Comparison of ENCODE assay signal across 18 mouse cellular contexts in the genomic region with DNA sequence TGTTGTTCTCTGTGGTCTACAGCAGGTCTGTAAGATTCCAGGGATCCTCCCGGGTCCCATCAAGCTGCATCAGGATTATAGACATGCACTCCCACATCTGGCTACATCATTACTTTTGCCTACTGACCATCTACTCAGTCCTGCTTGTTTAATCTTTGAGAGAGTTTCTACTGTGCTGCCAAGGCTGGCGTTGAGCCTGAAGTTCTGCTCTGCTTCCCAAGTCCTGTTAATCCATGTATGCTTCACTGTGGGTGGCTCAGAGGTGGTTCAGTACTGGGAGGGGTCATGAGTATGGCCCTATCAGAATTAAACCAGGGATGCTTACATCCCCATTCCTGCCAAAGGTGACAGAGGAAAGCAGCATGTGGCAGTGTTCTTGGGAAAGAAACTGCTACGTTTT. TPM values are rescaled to one million over a fixed set of nuclear protein-coding genes. Genes with fewer than 3 reads are reported as not detected.
DNase-seq lines count a peak whose midpoint lies in the region; ATAC-seq and TF ChIP-seq lines count a peak whose summit lies in the region.
"Had no signal": no experiment of that assay in that cellular context is flagged by ENCODE, and none has a peak within 500 bp of the region (broad histone marks: within the 10 kb centered on the region; RNA-seq: fewer than 3 reads in every experiment).

No protein-coding gene starts in this region.

- DNase-seq in kidney, adult 18-20 months, result peak; percentile 73
- DNase-seq in liver, adult 2 months (ENCODE audit: extremely low read depth, low read depth, low spot score), result peak; percentile 29
- DNase-seq in liver, embryonic 11.5 days (ENCODE audit: low spot score), result no peak
- peak; percentile 74 to 88 for DNase-seq in kidney, postnatal 25 days
- no peak for DNase-seq in frontal cortex, postnatal 14 days (ENCODE audit: low spot score in 2 of 2)
- DNase-seq: adrenal gland, adult 2 months; adrenal gland, postnatal 25 days; cerebellum, adult 18-20 months; cerebellum, adult 9-11 months; cerebellum, postnatal 36 days; gastrocnemius, postnatal 36 days; heart, adult 11 months; heart, postnatal 36 days had no signal

- no peak for TF ChIP-seq POLR2A in liver, adult 2 months (IDR thresholded peaks at IDR 0.05; ENCODE audit: extremely low read depth, insufficient read depth, low read length)

- TF ChIP-seq CTCF in liver, adult 2 months (IDR thresholded peaks at IDR 0.05; ENCODE audit: low read depth, low read length), result no peak

- ATAC-seq in kidney, embryonic 16.5 days (ENCODE audit: low FRiP score, low TSS enrichment), result no peak
- no peak for ATAC-seq in liver, embryonic 11.5 days (replicated peaks; ENCODE audit: low FRiP score)
- ATAC-seq in forebrain, embryonic 12.5 days (ENCODE audit: low FRiP score), result no peak
- ATAC-seq: forebrain, embryonic 13.5 days had no signal

- H3K9me3 ChIP-seq in kidney, embryonic 16.5 days (ENCODE audit: low read length), result no peaks in the 10 kb centered on the region
- H3K9me3 ChIP-seq in liver, embryonic 11.5 days (ENCODE audit: control insufficient read depth, low read length), result no peaks in the 10 kb centered on the region
- H3K9me3 ChIP-seq in forebrain, embryonic 12.5 days, result no peaks in the 10 kb centered on the region
- H3K9me3 ChIP-seq: embryonic facial prominence, embryonic 13.5 days; forebrain, embryonic 13.5 days; heart, embryonic 13.5 days had no signal

- H3K27ac ChIP-seq in kidney, embryonic 16.5 days (ENCODE audit: low read length), result no peak overlapping the region
- no peak overlapping the region for H3K27ac ChIP-seq in liver, adult 2 months (replicated peaks; ENCODE audit: insufficient read depth, low read depth, low read length)
- H3K27ac ChIP-seq in liver, embryonic 11.5 days (ENCODE audit: low read depth, low read length), result no peak overlapping the region
- H3K27ac ChIP-seq in forebrain, embryonic 12.5 days, result no peak overlapping the region
- H3K27ac ChIP-seq: embryonic facial prominence, embryonic 13.5 days; forebrain, embryonic 13.5 days; heart, embryonic 13.5 days had no signal

- no peak overlapping the region for H3K4me3 ChIP-seq in kidney, embryonic 16.5 days (ENCODE audit: low read length)
- no peak overlapping the region for H3K4me3 ChIP-seq in liver, adult 2 months (ENCODE audit: insufficient read depth, low read depth, low read length)
- no peak overlapping the region for H3K4me3 ChIP-seq in liver, embryonic 11.5 days (ENCODE audit: low read depth, low read length)
- no peak overlapping the region for H3K4me3 ChIP-seq in forebrain, embryonic 12.5 days (replicated peaks)
- H3K4me3 ChIP-seq: embryonic facial prominence, embryonic 13.5 days; forebrain, embryonic 13.5 days; heart, embryonic 13.5 days had no signal

- H3K36me3 ChIP-seq in kidney, embryonic 16.5 days (ENCODE audit: insufficient read depth, low read length), result peaks cover 32% of the 10 kb centered on the region
- peaks cover 10% of the 10 kb centered on the region for H3K36me3 ChIP-seq in liver, adult 2 months (ENCODE audit: control insufficient read depth, insufficient read depth, low read length)
- peaks cover 24% of the 10 kb centered on the region for H3K36me3 ChIP-seq in liver, embryonic 11.5 days (ENCODE audit: control insufficient read depth, insufficient read depth, low read length)
- peaks cover 45% of the 10 kb centered on the region for H3K36me3 ChIP-seq in forebrain, embryonic 12.5 days (replicated peaks)

- no peak overlapping the region for H3K9ac ChIP-seq in kidney, embryonic 16.5 days (replicated peaks; ENCODE audit: low read length)
- no peak overlapping the region for H3K9ac ChIP-seq in liver, adult 2 months (ENCODE audit: low read depth, low read length)
- H3K9ac ChIP-seq in liver, embryonic 11.5 days (ENCODE audit: low read depth, low read length), result no peak overlapping the region
- no peak overlapping the region for H3K9ac ChIP-seq in forebrain, embryonic 12.5 days
- H3K9ac ChIP-seq: embryonic facial prominence, embryonic 13.5 days; forebrain, embryonic 13.5 days; heart, embryonic 13.5 days had no signal

- no peaks in the 10 kb centered on the region for H3K27me3 ChIP-seq in kidney, embryonic 16.5 days (ENCODE audit: insufficient read depth, low read length)
- H3K27me3 ChIP-seq in liver, adult 2 months (ENCODE audit: control insufficient read depth, insufficient read depth, low read length), result no peaks in the 10 kb centered on the region
- no peaks in the 10 kb centered on the region for H3K27me3 ChIP-seq in liver, embryonic 11.5 days (replicated peaks; ENCODE audit: control insufficient read depth, insufficient read depth, low read length)
- H3K27me3 ChIP-seq in forebrain, embryonic 12.5 days, result no peaks in the 10 kb centered on the region
- H3K27me3 ChIP-seq: embryonic facial prominence, embryonic 13.5 days; forebrain, embryonic 13.5 days; heart, embryonic 13.5 days had no signal

- H3K4me2 ChIP-seq in kidney, embryonic 16.5 days (replicated peaks; ENCODE audit: low read depth, low read length), result no peak overlapping the region
- no peak overlapping the region for H3K4me2 ChIP-seq in liver, embryonic 11.5 days
- no peak overlapping the region for H3K4me2 ChIP-seq in forebrain, embryonic 12.5 days
- H3K4me2 ChIP-seq: embryonic facial prominence, embryonic 13.5 days; forebrain, embryonic 13.5 days; heart, embryonic 13.5 days had no signal

- WGBS in kidney, embryonic 16.5 days, result 93% methylated on average over 3 of the region's 3 CpGs
- WGBS in liver, adult 2 months, result 76% methylated on average over 3 of the region's 3 CpGs
- 82% methylated on average over 3 of the region's 3 CpGs for WGBS in liver, embryonic 11.5 days
- WGBS in forebrain, embryonic 12.5 days, result 89% methylated on average over 3 of the region's 3 CpGs

- H3K79me2 ChIP-seq in liver, adult 2 months (ENCODE audit: control insufficient read depth, insufficient read depth, low read length), result no peaks in the 10 kb centered on the region

- H3K4me1 ChIP-seq in kidney, embryonic 16.5 days (ENCODE audit: insufficient read depth, low read length), result 0 out of 2 replicates have a peak, but pooled peaks cover 3% of the 10 kb centered on the region
- H3K4me1 ChIP-seq in liver, adult 2 months (ENCODE audit: control insufficient read depth, insufficient read depth, low read length), result no peaks in the 10 kb centered on the region
- no peaks in the 10 kb centered on the region for H3K4me1 ChIP-seq in liver, embryonic 11.5 days (replicated peaks; ENCODE audit: control insufficient read depth, insufficient read depth, low read length)
- H3K4me1 ChIP-seq in forebrain, embryonic 12.5 days, result no peaks in the 10 kb centered on the region
- H3K4me1 ChIP-seq: embryonic facial prominence, embryonic 13.5 days had no signal

RNA-seq across cellular contexts. Expression of a gene that starts 4.9 kb away (rescaled TPM):
- 199 and 200 TPM in 2 replicates for polyA plus RNA-seq in kidney, embryonic 16.5 days (2015; fragmentation: Nextera tagmentation; extraction: Ambion mirVana)
- total RNA-seq in liver, adult 2 months (2014; rRNA removed), result 26.6 and 27.1 TPM in 2 replicates
- 31.2 and 36.1 TPM in 2 replicates for polyA plus RNA-seq in liver, adult 2 months (2012; rRNA removed)
- 101 and 106 TPM in 2 replicates for polyA plus RNA-seq in liver, embryonic 11.5 days (2014; fragmentation: Nextera tagmentation; extraction: Ambion mirVana)
- polyA plus RNA-seq in forebrain, embryonic 12.5 days (2016; fragmentation: Nextera tagmentation; extraction: Ambion mirVana), result 187 and 192 TPM in 2 replicates

Comparison
In these comparisons a context has a peak if more than half of its experiments do, and no peak if none do; other contexts are left out.
1. DNase-seq: peak in kidney, adult 18-20 months (single experiment), liver, adult 2 months (single experiment) and kidney, postnatal 25 days (2 of 2); none in liver, embryonic 11.5 days (single experiment) and frontal cortex, postnatal 14 days (0 of 2).